Mouse (Mus musculus): ENCODE results near the gene Tmc3. TPM values are rescaled to one million over a fixed set of nuclear protein-coding genes. Genes with fewer than 3 reads are reported as not detected.

Tmc3 gene
- total and polyA plus RNA-seq, 3 experiments = not detected

GRCm38 (mm10) chr7:83580946-83581345 is 3.8 kb upstream of the Tmc3 start:
- no peak for TF ChIP-seq CHD1 (IDR thresholded peaks at IDR 0.05; ENCODE audit: low read depth, low read length)
- H3K9me3 ChIP-seq (replicated peaks; ENCODE audit: insufficient read depth, low read length) = no peaks in the 10 kb centered on the region
- DNase-seq (ENCODE audit: low read depth, low spot score) = no peak
- H3K4me1 ChIP-seq (ENCODE audit: control insufficient read depth in 1 of 2, insufficient read depth in 2 of 2, low read length in 2 of 2) = no peaks in the 10 kb centered on the region
- H3K36me3 ChIP-seq (ENCODE audit: control insufficient read depth in 1 of 2, insufficient read depth in 2 of 2, low read length in 2 of 2) = no peaks in the 10 kb centered on the region
- H3K4me3 ChIP-seq (ENCODE audit: control insufficient read depth in 1 of 2, insufficient read depth in 1 of 2, low read depth in 2 of 2, low read length in 2 of 2) = no peak overlapping the region
- H3K27me3 ChIP-seq (ENCODE audit: control insufficient read depth in 1 of 2, insufficient read depth in 2 of 2, low read length in 2 of 2) = no peaks in the 10 kb centered on the region; a peak in 1 of 4 replicates
- no peak overlapping the region for H3K9ac ChIP-seq (ENCODE audit: control insufficient read depth, low read depth, low read length, poor library complexity, severe bottlenecking)
- H3K79me2 ChIP-seq (ENCODE audit: control insufficient read depth, insufficient read depth, low read length, poor library complexity) = no peaks in the 10 kb centered on the region
- H3K27ac ChIP-seq (ENCODE audit: control insufficient read depth, low read depth, low read length) = no peak overlapping the region

DNA sequence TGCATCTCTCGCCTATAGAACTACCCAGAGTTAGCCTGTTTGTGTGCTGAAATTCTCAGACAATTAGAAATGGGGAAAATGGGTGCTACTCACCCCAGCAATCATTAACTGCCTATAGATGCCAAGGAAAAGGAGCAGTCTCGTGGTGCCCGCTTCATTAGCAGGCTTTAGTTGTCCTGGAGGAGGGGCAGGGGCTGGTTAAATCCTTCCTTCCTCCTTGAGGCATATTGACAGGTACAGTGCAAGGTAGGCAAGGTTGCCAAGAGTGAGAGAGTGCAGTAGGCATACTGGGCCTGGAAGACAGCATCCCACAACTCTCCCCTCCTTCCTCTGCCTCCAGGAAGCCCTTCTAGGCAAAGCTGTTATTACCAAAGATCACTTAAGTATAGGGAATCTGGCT is 9.3 kb downstream of the Tmc3 start:
- no peak overlapping the region for H3K9ac ChIP-seq (ENCODE audit: control insufficient read depth, low read depth, low read length, poor library complexity, severe bottlenecking)
- H3K27ac ChIP-seq (ENCODE audit: control insufficient read depth, low read depth, low read length) = no peak overlapping the region
- no peak overlapping the region for H3K4me3 ChIP-seq (ENCODE audit: control insufficient read depth in 1 of 2, insufficient read depth in 1 of 2, low read depth in 2 of 2, low read length in 2 of 2)
- no peaks in the 10 kb centered on the region for H3K4me1 ChIP-seq (ENCODE audit: control insufficient read depth in 1 of 2, insufficient read depth in 2 of 2, low read length in 2 of 2)
- DNase-seq (ENCODE audit: low read depth, low spot score) = no peak
- H3K27me3 ChIP-seq (ENCODE audit: control insufficient read depth in 1 of 2, insufficient read depth in 2 of 2, low read length in 2 of 2) = no peaks in the 10 kb centered on the region
- no peaks in the 10 kb centered on the region for H3K79me2 ChIP-seq (ENCODE audit: control insufficient read depth, insufficient read depth, low read length, poor library complexity)
- no peaks in the 10 kb centered on the region for H3K9me3 ChIP-seq (replicated peaks; ENCODE audit: insufficient read depth, low read length)
- no peaks in the 10 kb centered on the region for H3K36me3 ChIP-seq (ENCODE audit: control insufficient read depth in 1 of 2, insufficient read depth in 2 of 2, low read length in 2 of 2)
- no peak for TF ChIP-seq MXI1 (IDR thresholded peaks at IDR 0.05; ENCODE audit: low read depth, low read length)
- TF ChIP-seq ETS1 (IDR thresholded peaks at IDR 0.05; ENCODE audit: low read depth, low read length) = no peak
- no peak for TF ChIP-seq POLR2A (IDR thresholded peaks at IDR 0.05; ENCODE audit: control insufficient read depth in 1 of 2, insufficient read depth in 1 of 2, low read depth in 1 of 2, low read length in 2 of 2, poor library complexity in 1 of 2)
- TF ChIP-seq MAFK (IDR thresholded peaks at IDR 0.05; ENCODE audit: borderline replicate concordance, low read depth, low read length) = no peak
- TF ChIP-seq MYC (IDR thresholded peaks at IDR 0.05; ENCODE audit: low read depth, low read length) = no peak
- no peak for TF ChIP-seq MAX (IDR thresholded peaks at IDR 0.05; ENCODE audit: low read length)
- TF ChIP-seq MAZ (IDR thresholded peaks at IDR 0.05; ENCODE audit: low read depth, low read length) = no peak
- no peak for TF ChIP-seq RAD21 (IDR thresholded peaks at IDR 0.05; ENCODE audit: low read depth, low read length)
- no peak for TF ChIP-seq ZKSCAN1 (IDR thresholded peaks at IDR 0.05; ENCODE audit: low read depth, low read length)
- no peak for TF ChIP-seq CHD1 (IDR thresholded peaks at IDR 0.05; ENCODE audit: low read depth, low read length)
- TF ChIP-seq E2F4 (IDR thresholded peaks at IDR 0.05; ENCODE audit: borderline replicate concordance, low read depth, low read length) = no peak
- no peak for TF ChIP-seq CHD2 (IDR thresholded peaks at IDR 0.05; ENCODE audit: low read length)
- TF ChIP-seq JUND (IDR thresholded peaks at IDR 0.05; ENCODE audit: low read depth, low read length) = no peak
- TF ChIP-seq SIN3A (IDR thresholded peaks at IDR 0.05; ENCODE audit: low read length) = no peak
- TF ChIP-seq SMC3 (IDR thresholded peaks at IDR 0.05; ENCODE audit: low read depth, low read length) = no peak

- no peak overlapping the region for H3K27ac ChIP-seq (ENCODE audit: control insufficient read depth, low read depth, low read length)
- no peaks in the 10 kb centered on the region for H3K36me3 ChIP-seq (ENCODE audit: control insufficient read depth in 1 of 2, insufficient read depth in 2 of 2, low read length in 2 of 2)
- no peaks in the 10 kb centered on the region for H3K27me3 ChIP-seq (ENCODE audit: control insufficient read depth in 1 of 2, insufficient read depth in 2 of 2, low read length in 2 of 2)
- DNase-seq (ENCODE audit: low read depth, low spot score) = no peak
- H3K4me1 ChIP-seq (ENCODE audit: control insufficient read depth in 1 of 2, insufficient read depth in 2 of 2, low read length in 2 of 2) = no peaks in the 10 kb centered on the region; a peak in 1 of 4 replicates
- no peak overlapping the region for H3K9ac ChIP-seq (ENCODE audit: control insufficient read depth, low read depth, low read length, poor library complexity, severe bottlenecking)
- H3K9me3 ChIP-seq (replicated peaks; ENCODE audit: insufficient read depth, low read length) = no peaks in the 10 kb centered on the region
- TF ChIP-seq ZNF384 (IDR thresholded peaks at IDR 0.05; ENCODE audit: low read depth, low read length) (no peak), ELF1 (IDR thresholded peaks at IDR 0.05; ENCODE audit: low read depth, low read length) (no peak), UBTF (IDR thresholded peaks at IDR 0.05; ENCODE audit: borderline replicate concordance, insufficient read depth, low read depth, low read length) (no peak), MXI1 (IDR thresholded peaks at IDR 0.05; ENCODE audit: low read depth, low read length) (no peak), BHLHE40 (IDR thresholded peaks at IDR 0.05; ENCODE audit: borderline replicate concordance, low read depth, low read length) (no peak)
- H3K4me3 ChIP-seq (ENCODE audit: control insufficient read depth in 1 of 2, insufficient read depth in 1 of 2, low read depth in 2 of 2, low read length in 2 of 2) = no peak overlapping the region
- no peaks in the 10 kb centered on the region for H3K79me2 ChIP-seq (ENCODE audit: control insufficient read depth, insufficient read depth, low read length, poor library complexity)
These were observed 12.3 kb downstream of the Tmc3 start for GRCm38 (mm10) chr7:83597063-83597462.

Data from MEL (cell line).